Mouse (Mus musculus): ENCODE measurements around the gene Nfatc2. TPM values are rescaled to one million over a fixed set of nuclear protein-coding genes. Genes with fewer than 3 reads are reported as not detected.

The Nfatc2 gene
- polyA plus RNA-seq, 1 experiment from 2014 or later, result 2.6 TPM

GRCm38 (mm10) chr2:168524905-168525381 is 76.5 kb downstream of the Nfatc2 start:
- Histone ChIP-seq H3K4me2 (ENCODE audit: low read length) (peak overlapping the region; percentile 38), H3K9ac (replicated peaks; ENCODE audit: low read length) (peak overlapping the region; percentile 24; the same call in 1 of the 2 replicates), H3K27me3 (ENCODE audit: control insufficient read depth, insufficient read depth, low read length) (no peaks in the 10 kb centered on the region), H3K36me3 (ENCODE audit: control insufficient read depth, insufficient read depth, low read length) (no peaks in the 10 kb centered on the region), H3K27ac (replicated peaks; ENCODE audit: low read depth, low read length) (peak overlapping the region; percentile 52; the same call in 1 of the 2 replicates), H3K4me1 (ENCODE audit: control insufficient read depth, insufficient read depth, low read length) (peaks cover 21% of the 10 kb centered on the region), H3K9me3 (ENCODE audit: control insufficient read depth, low read length) (peaks cover 3% of the 10 kb centered on the region; the same call in 1 of the 2 replicates), H3K4me3 (replicated peaks; ENCODE audit: low read depth, low read length) (no peak overlapping the region; the same call in 1 of the 2 replicates)
- ATAC-seq (ENCODE audit: low FRiP score, low TSS enrichment), result peak; percentile 82
- WGBS, result 2% methylated on average over 13 of the region's 13 CpGs
- peak; percentile 90 for DNase-seq

GRCm38 (mm10) chr2:168522247-168522646 is 79.2 kb downstream of the Nfatc2 start:
- Histone ChIP-seq H3K4me1 (ENCODE audit: control insufficient read depth, insufficient read depth, low read length) (peaks cover 21% of the 10 kb centered on the region), H3K4me3 (replicated peaks; ENCODE audit: low read depth, low read length) (no peak overlapping the region), H3K36me3 (ENCODE audit: control insufficient read depth, insufficient read depth, low read length) (no peaks in the 10 kb centered on the region), H3K9ac (replicated peaks; ENCODE audit: low read length) (no peak overlapping the region), H3K9me3 (ENCODE audit: control insufficient read depth, low read length) (peaks cover 3% of the 10 kb centered on the region; the same call in 1 of the 2 replicates), H3K27ac (replicated peaks; ENCODE audit: low read depth, low read length) (no peak overlapping the region), H3K27me3 (ENCODE audit: control insufficient read depth, insufficient read depth, low read length) (no peaks in the 10 kb centered on the region), H3K4me2 (ENCODE audit: low read length) (no peak overlapping the region)
- ATAC-seq (ENCODE audit: low FRiP score, low TSS enrichment), result no peak
- 81% methylated on average over 3 of the region's 3 CpGs for WGBS
- no peak for DNase-seq

- H3K4me1 ChIP-seq (ENCODE audit: control insufficient read depth, insufficient read depth, low read length), result peaks cover 18% of the 10 kb centered on the region
- no peak for DNase-seq
Measured at GRCm38 (mm10) chr2:168520771-168521170, 80.7 kb downstream of the Nfatc2 start.

GRCm38 (mm10) chr2:168519589-168519988 is 81.9 kb downstream of the Nfatc2 start:
- no peaks in the 10 kb centered on the region for H3K36me3 ChIP-seq (ENCODE audit: control insufficient read depth, insufficient read depth, low read length)
- H3K9me3 ChIP-seq (ENCODE audit: control insufficient read depth, low read length), result no peaks in the 10 kb centered on the region
- no peak overlapping the region for H3K27ac ChIP-seq (replicated peaks; ENCODE audit: low read depth, low read length)
- ATAC-seq (ENCODE audit: low FRiP score, low TSS enrichment) (no peak), DNase-seq (no peak)
- H3K9ac ChIP-seq (replicated peaks; ENCODE audit: low read length), result no peak overlapping the region
- H3K27me3 ChIP-seq (ENCODE audit: control insufficient read depth, insufficient read depth, low read length), result no peaks in the 10 kb centered on the region
- WGBS, result 86% methylated on average over 8 of the region's 8 CpGs
- H3K4me1 ChIP-seq (ENCODE audit: control insufficient read depth, insufficient read depth, low read length), result peaks cover 7% of the 10 kb centered on the region; the same call in 1 of the 2 replicates
- H3K4me3 ChIP-seq (replicated peaks; ENCODE audit: low read depth, low read length), result no peak overlapping the region
- no peak overlapping the region for H3K4me2 ChIP-seq (ENCODE audit: low read length)

More at GRCm38 (mm10) chr2:168520771-168521170, 80.7 kb downstream of the Nfatc2 start:
- no peaks in the 10 kb centered on the region for H3K9me3 ChIP-seq (ENCODE audit: control insufficient read depth, low read length)
- H3K4me3 ChIP-seq (replicated peaks; ENCODE audit: low read depth, low read length), result no peak overlapping the region
- H3K27me3 ChIP-seq (ENCODE audit: control insufficient read depth, insufficient read depth, low read length), result no peaks in the 10 kb centered on the region
- H3K4me2 ChIP-seq (ENCODE audit: low read length), result no peak overlapping the region
- ATAC-seq (ENCODE audit: low FRiP score, low TSS enrichment), result no peak
- H3K36me3 ChIP-seq (ENCODE audit: control insufficient read depth, insufficient read depth, low read length), result no peaks in the 10 kb centered on the region
- H3K27ac ChIP-seq (replicated peaks; ENCODE audit: low read depth, low read length), result no peak overlapping the region
- 89% methylated on average over 7 of the region's 7 CpGs for WGBS
- no peak overlapping the region for H3K9ac ChIP-seq (replicated peaks; ENCODE audit: low read length)

GRCm38 (mm10) chr2:168518256-168518659 is 83.2 kb downstream of the Nfatc2 start:
- Histone ChIP-seq H3K4me3 (replicated peaks; ENCODE audit: low read depth, low read length) (no peak overlapping the region), H3K27ac (replicated peaks; ENCODE audit: low read depth, low read length) (no peak overlapping the region), H3K4me1 (ENCODE audit: control insufficient read depth, insufficient read depth, low read length) (no peaks in the 10 kb centered on the region), H3K9me3 (ENCODE audit: control insufficient read depth, low read length) (no peaks in the 10 kb centered on the region), H3K4me2 (ENCODE audit: low read length) (no peak overlapping the region), H3K9ac (replicated peaks; ENCODE audit: low read length) (no peak overlapping the region), H3K36me3 (ENCODE audit: control insufficient read depth, insufficient read depth, low read length) (no peaks in the 10 kb centered on the region), H3K27me3 (ENCODE audit: control insufficient read depth, insufficient read depth, low read length) (no peaks in the 10 kb centered on the region)
- DNase-seq (no peak), ATAC-seq (ENCODE audit: low FRiP score, low TSS enrichment) (no peak)
- WGBS, result 80% methylated on average over 15 of the region's 15 CpGs

GRCm38 (mm10) chr2:168517774-168518173 is 83.7 kb downstream of the Nfatc2 start:
- 89% methylated on average over 7 of the region's 7 CpGs for WGBS
- Histone ChIP-seq H3K36me3 (ENCODE audit: control insufficient read depth, insufficient read depth, low read length) (no peaks in the 10 kb centered on the region), H3K4me3 (replicated peaks; ENCODE audit: low read depth, low read length) (no peak overlapping the region), H3K4me2 (ENCODE audit: low read length) (no peak overlapping the region), H3K27ac (replicated peaks; ENCODE audit: low read depth, low read length) (no peak overlapping the region), H3K9me3 (ENCODE audit: control insufficient read depth, low read length) (no peaks in the 10 kb centered on the region), H3K4me1 (ENCODE audit: control insufficient read depth, insufficient read depth, low read length) (no peaks in the 10 kb centered on the region), H3K9ac (replicated peaks; ENCODE audit: low read length) (no peak overlapping the region), H3K27me3 (ENCODE audit: control insufficient read depth, insufficient read depth, low read length) (no peaks in the 10 kb centered on the region)
- no peak for ATAC-seq (ENCODE audit: low FRiP score, low TSS enrichment)
- no peak for DNase-seq

GRCm38 (mm10) chr2:168516717-168517116 is 84.7 kb downstream of the Nfatc2 start:
- H3K27me3 ChIP-seq (ENCODE audit: control insufficient read depth, insufficient read depth, low read length), result no peaks in the 10 kb centered on the region
- no peaks in the 10 kb centered on the region for H3K36me3 ChIP-seq (ENCODE audit: control insufficient read depth, insufficient read depth, low read length)
- no peaks in the 10 kb centered on the region for H3K4me1 ChIP-seq (ENCODE audit: control insufficient read depth, insufficient read depth, low read length)
- H3K4me3 ChIP-seq (replicated peaks; ENCODE audit: low read depth, low read length), result no peak overlapping the region
- no peak overlapping the region for H3K4me2 ChIP-seq (ENCODE audit: low read length)
- 86% methylated on average over 7 of the region's 7 CpGs for WGBS
- no peak overlapping the region for H3K9ac ChIP-seq (replicated peaks; ENCODE audit: low read length)
- DNase-seq (no peak), ATAC-seq (ENCODE audit: low FRiP score, low TSS enrichment) (no peak)
- H3K9me3 ChIP-seq (ENCODE audit: control insufficient read depth, low read length), result no peaks in the 10 kb centered on the region
- H3K27ac ChIP-seq (replicated peaks; ENCODE audit: low read depth, low read length), result no peak overlapping the region

GRCm38 (mm10) chr2:168515466-168515865 is 86.0 kb downstream of the Nfatc2 start:
- DNase-seq (no peak), ATAC-seq (ENCODE audit: low FRiP score, low TSS enrichment) (no peak)
- H3K36me3 ChIP-seq (ENCODE audit: control insufficient read depth, insufficient read depth, low read length), result no peaks in the 10 kb centered on the region
- H3K4me1 ChIP-seq (ENCODE audit: control insufficient read depth, insufficient read depth, low read length), result no peaks in the 10 kb centered on the region
- H3K9ac ChIP-seq (replicated peaks; ENCODE audit: low read length), result no peak overlapping the region
- no peaks in the 10 kb centered on the region for H3K27me3 ChIP-seq (ENCODE audit: control insufficient read depth, insufficient read depth, low read length)
- H3K27ac ChIP-seq (replicated peaks; ENCODE audit: low read depth, low read length), result no peak overlapping the region
- H3K4me3 ChIP-seq (replicated peaks; ENCODE audit: low read depth, low read length), result no peak overlapping the region
- no peak overlapping the region for H3K4me2 ChIP-seq (ENCODE audit: low read length)
- WGBS, result 85% methylated on average over 4 of the region's 4 CpGs
- H3K9me3 ChIP-seq (ENCODE audit: control insufficient read depth, low read length), result no peaks in the 10 kb centered on the region

GRCm38 (mm10) chr2:168514131-168514530 is 87.3 kb downstream of the Nfatc2 start:
- Histone ChIP-seq H3K4me3 (replicated peaks; ENCODE audit: low read depth, low read length) (no peak overlapping the region), H3K9ac (replicated peaks; ENCODE audit: low read length) (no peak overlapping the region), H3K9me3 (ENCODE audit: control insufficient read depth, low read length) (no peaks in the 10 kb centered on the region), H3K36me3 (ENCODE audit: control insufficient read depth, insufficient read depth, low read length) (no peaks in the 10 kb centered on the region), H3K27me3 (ENCODE audit: control insufficient read depth, insufficient read depth, low read length) (no peaks in the 10 kb centered on the region), H3K4me1 (ENCODE audit: control insufficient read depth, insufficient read depth, low read length) (no peaks in the 10 kb centered on the region), H3K4me2 (ENCODE audit: low read length) (no peak overlapping the region), H3K27ac (replicated peaks; ENCODE audit: low read depth, low read length) (no peak overlapping the region)
- 86% methylated on average over 5 of the region's 5 CpGs for WGBS
- ATAC-seq (ENCODE audit: low FRiP score, low TSS enrichment) (no peak), DNase-seq (no peak)

Data from midbrain, embryonic 14.5 days (tissue).